Comparison of ENCODE assay signal across 18 mouse cellular contexts in genomic region chr4:38031371-38031770, GRCm38 (mm10).
"Had no signal": no experiment of that assay in that cellular context is flagged by ENCODE, and none has a peak within 500 bp of the region (broad histone marks: within the 10 kb centered on the region; RNA-seq: fewer than 3 reads in every experiment).

No protein-coding gene starts in this region.

- H3K4me1 ChIP-seq: limb, embryonic 15.5 days; liver, embryonic 12.5 days; midbrain, embryonic 10.5 days; neural tube, embryonic 15.5 days; stomach, embryonic 15.5 days had no signal

- H3K9ac ChIP-seq: limb, embryonic 15.5 days; liver, embryonic 12.5 days; lung, embryonic 14.5 days; neural tube, embryonic 15.5 days; stomach, embryonic 15.5 days had no signal

- DNase-seq: kidney, adult 9 months; kidney, postnatal 36 days; layer of hippocampus, postnatal 36 days; lung, embryonic 14.5 days; lung, postnatal 10 days; lung, postnatal 4 days; midbrain, embryonic 14.5 days; right cerebral cortex, postnatal 4 days; spleen, adult 18-20 months; thymus, postnatal 4 days had no signal

- H3K27me3 ChIP-seq: limb, embryonic 15.5 days; liver, embryonic 12.5 days; neural tube, embryonic 15.5 days; stomach, embryonic 15.5 days had no signal

- H3K27ac ChIP-seq: kidney, postnatal 0 days; layer of hippocampus, adult 2 months; limb, embryonic 15.5 days; liver, embryonic 12.5 days; midbrain, embryonic 10.5 days; neural tube, embryonic 15.5 days; stomach, embryonic 15.5 days had no signal

- H3K36me3 ChIP-seq: limb, embryonic 15.5 days; liver, embryonic 12.5 days; midbrain, embryonic 10.5 days; neural tube, embryonic 15.5 days; stomach, embryonic 15.5 days had no signal

- H3K4me2 ChIP-seq: limb, embryonic 15.5 days; liver, embryonic 12.5 days; lung, embryonic 14.5 days; neural tube, embryonic 15.5 days; stomach, embryonic 15.5 days had no signal

- H3K4me3 ChIP-seq: layer of hippocampus, adult 2 months; limb, embryonic 15.5 days; liver, embryonic 12.5 days; midbrain, embryonic 10.5 days; myocyte; neural tube, embryonic 15.5 days; stomach, embryonic 15.5 days had no signal

- H3K9me3 ChIP-seq: limb, embryonic 15.5 days; liver, embryonic 12.5 days; midbrain, embryonic 10.5 days; neural tube, embryonic 15.5 days; stomach, embryonic 15.5 days had no signal

- ATAC-seq: liver, embryonic 12.5 days had no signal
